Mouse (Mus musculus): ENCODE measurements around the gene Vps13d. TPM values are rescaled to one million over a fixed set of nuclear protein-coding genes. Genes with fewer than 3 reads are reported as not detected.
A peak's percentile ranks its signal among the peaks of the same experiment; 100 is the strongest.

Gene Vps13d
- polyA plus RNA-seq, 1 experiment from 2014 or later = 6.1 TPM

DNA sequence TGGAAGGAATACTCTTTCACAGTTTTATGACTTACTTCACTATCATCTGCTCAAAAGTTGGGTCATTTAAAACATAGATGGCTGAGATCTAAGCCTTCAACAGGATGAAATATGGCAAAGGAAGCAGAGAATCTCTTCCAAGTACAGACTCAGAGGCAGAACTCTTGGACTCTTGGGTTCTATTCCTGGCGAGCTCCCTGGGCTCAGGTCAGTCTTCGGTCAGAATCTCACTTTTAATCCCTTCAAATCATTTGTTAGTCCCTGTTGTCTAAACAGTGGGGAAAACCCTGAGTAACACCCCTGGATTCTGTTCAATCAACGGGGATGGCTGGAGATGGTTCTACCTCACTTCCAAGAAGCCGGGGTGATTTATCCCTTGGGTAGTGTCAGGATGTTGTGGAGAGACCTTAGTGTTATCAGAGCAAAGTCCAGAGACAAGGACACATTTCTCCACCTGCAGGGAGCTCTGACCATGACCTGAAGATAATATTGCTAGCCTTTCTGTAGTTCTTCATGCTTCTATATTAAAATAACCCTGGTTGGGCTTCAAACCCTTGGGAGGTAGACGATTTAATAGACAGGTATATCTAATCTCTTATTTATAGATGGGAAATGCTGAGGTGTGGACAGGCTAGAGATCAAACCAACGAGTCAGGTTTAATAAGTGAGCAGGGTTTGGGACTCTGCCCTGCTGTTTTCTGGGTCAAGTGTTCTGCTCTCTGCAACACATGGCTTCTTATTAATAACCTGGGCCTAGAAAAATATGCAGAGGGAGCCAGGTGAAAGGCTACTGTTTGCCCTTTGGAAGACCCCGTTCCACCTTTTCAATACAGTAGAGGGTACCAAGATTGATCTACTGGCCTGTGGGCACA, 180.8 kb downstream of the Vps13d start:
- Histone ChIP-seq H3K9me3 (no peaks in the 10 kb centered on the region), H3K4me1 (replicated peaks) (no peaks in the 10 kb centered on the region), H3K4me3 (no peak overlapping the region), H3K27me3 (ENCODE audit: insufficient read depth, poor library complexity, severe bottlenecking) (no peaks in the 10 kb centered on the region), H3K27ac (no peak overlapping the region), H3K36me3 (peaks cover 26% of the 10 kb centered on the region)
- DNase-seq (ENCODE audit: low spot score) = no peak
- 92% methylated on average over 7 of the region's 7 CpGs for WGBS

DNA sequence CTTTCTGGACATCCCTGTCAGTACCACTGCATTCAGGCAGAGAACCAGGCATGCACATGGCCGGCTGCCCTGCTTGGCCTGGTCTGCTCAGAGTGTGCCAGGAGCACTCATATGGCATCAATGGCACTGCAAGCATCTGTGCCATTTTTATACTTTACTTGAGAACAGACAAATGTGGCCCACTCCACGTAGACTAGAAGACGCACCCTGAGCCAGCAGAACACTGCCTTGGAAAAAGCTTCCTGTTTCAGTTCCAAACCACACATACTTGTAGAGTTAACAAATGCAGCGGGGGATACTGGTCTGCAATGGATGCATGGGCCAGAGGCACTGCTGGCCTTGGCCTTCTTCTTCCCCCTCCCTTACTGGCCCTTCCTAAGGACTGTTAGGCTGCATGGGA, 181.6 kb downstream of the Vps13d start:
- Histone ChIP-seq H3K27ac (no peak overlapping the region), H3K9me3 (no peaks in the 10 kb centered on the region), H3K4me1 (replicated peaks) (no peaks in the 10 kb centered on the region), H3K4me3 (no peak overlapping the region), H3K36me3 (peaks cover 25% of the 10 kb centered on the region), H3K27me3 (ENCODE audit: insufficient read depth, poor library complexity, severe bottlenecking) (no peaks in the 10 kb centered on the region)
- WGBS = 93% methylated on average over 4 of the region's 4 CpGs
- DNase-seq (ENCODE audit: low spot score) = no peak

DNA sequence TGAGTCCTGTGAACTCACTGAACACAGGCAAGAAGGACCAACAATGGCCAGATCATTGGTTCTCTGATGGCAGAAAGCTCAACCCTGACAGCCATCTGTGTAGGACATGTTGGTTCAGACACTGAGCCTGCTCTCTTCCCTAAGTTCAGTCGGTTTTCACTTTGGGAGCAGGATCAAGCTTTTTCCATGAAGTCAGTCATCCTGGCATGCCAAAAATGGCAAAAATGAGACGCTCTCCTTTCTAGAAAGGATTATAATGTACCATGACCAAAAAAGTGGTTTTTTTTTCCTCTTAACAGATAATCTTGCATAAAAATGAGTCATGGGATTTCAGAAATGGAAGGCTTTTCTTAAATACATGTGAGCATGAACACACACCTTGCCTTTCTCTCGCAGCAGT, 183.6 kb downstream of the Vps13d start:
- 93% methylated on average over 3 of the region's 3 CpGs for WGBS
- no peaks in the 10 kb centered on the region for H3K4me1 ChIP-seq (replicated peaks)
- H3K27ac ChIP-seq = no peak overlapping the region
- DNase-seq (ENCODE audit: low spot score) = no peak
- H3K27me3 ChIP-seq (ENCODE audit: insufficient read depth, poor library complexity, severe bottlenecking) = no peaks in the 10 kb centered on the region
- peaks cover 19% of the 10 kb centered on the region for H3K36me3 ChIP-seq
- H3K9me3 ChIP-seq = no peaks in the 10 kb centered on the region
- H3K4me3 ChIP-seq = no peak overlapping the region

DNA sequence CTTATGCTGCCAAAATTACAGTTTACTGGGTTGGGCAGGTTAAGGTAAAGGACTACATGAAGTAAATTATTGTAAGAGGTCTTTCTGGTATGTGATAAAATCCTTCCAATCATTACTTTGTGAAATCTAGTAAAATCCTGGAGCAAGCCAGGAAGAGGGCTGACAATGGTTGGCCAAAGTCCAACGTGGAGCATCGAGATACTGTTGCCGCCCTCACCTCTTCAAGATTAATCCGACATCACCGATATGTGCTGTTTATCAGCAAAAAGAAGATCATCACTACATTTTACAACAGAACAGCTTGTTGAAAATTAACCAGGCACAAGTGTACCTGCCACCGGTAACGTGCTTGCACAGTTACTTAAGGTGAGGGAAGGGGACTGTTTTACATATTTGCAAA, 184.9 kb downstream of the Vps13d start:
- H3K4me3 ChIP-seq = no peak overlapping the region
- WGBS = 96% methylated on average over 7 of the region's 7 CpGs
- no peak overlapping the region for H3K27ac ChIP-seq
- H3K4me1 ChIP-seq (replicated peaks) = no peaks in the 10 kb centered on the region
- no peak for DNase-seq (ENCODE audit: low spot score)
- H3K27me3 ChIP-seq (ENCODE audit: insufficient read depth, poor library complexity, severe bottlenecking) = no peaks in the 10 kb centered on the region
- H3K9me3 ChIP-seq = no peaks in the 10 kb centered on the region
- H3K36me3 ChIP-seq = peaks cover 9% of the 10 kb centered on the region

DNA sequence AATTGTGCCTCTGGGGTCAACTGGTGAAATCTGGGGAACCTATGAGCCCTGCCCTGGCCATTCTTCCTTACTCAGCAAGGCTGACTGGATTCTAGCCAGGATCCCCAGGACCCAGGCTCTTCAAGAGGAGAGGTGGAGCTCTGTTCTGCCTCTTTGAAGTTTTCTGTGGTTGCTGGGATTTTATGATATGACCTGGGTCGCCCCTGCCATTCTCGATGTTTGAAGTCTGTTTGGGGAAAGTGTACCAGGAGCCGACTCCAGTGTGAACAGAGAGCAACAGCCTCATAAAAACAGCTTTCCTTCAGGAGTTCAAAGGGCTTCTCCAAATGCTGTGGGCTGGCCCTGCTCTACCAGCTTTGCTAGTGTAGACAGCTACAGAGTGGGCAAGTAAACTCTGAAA, 185.4 kb downstream of the Vps13d start:
- Histone ChIP-seq H3K36me3 (peaks cover 4% of the 10 kb centered on the region; the same call in 1 of the 2 replicates), H3K4me3 (no peak overlapping the region), H3K9me3 (no peaks in the 10 kb centered on the region), H3K4me1 (replicated peaks) (no peaks in the 10 kb centered on the region), H3K27ac (no peak overlapping the region), H3K27me3 (ENCODE audit: insufficient read depth, poor library complexity, severe bottlenecking) (no peaks in the 10 kb centered on the region)
- no peak for DNase-seq (ENCODE audit: low spot score)
- WGBS = 79% methylated on average over 3 of the region's 3 CpGs

DNA sequence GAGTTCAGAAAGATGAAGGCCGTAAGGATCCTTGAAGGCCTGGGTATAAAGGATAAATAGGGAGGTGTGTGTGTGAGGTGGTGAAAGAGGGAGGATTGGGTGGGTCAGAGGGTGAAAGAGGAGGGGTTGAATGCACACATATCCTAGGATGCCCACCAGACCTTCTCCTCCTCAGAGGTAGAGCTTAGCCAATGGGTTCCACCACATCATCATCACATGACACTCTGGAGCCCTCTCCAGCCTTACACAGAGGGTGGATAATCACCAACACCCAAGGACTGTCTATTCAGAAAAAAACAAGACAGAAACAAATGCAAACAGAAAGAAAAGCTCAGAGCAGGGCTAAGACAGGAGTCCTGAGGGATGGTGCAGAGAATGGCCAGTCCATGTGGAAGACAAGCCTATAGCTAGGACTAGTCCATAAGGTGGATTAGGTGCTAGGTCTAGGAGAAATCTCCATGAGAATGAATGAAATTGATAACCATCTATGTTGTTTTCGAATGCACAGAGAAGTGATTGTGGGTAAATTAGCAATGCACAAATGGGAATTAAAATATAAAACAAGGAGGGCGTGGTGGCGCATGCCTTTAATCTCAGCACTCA, 188.8 kb downstream of the Vps13d start:
- no peaks in the 10 kb centered on the region for H3K9me3 ChIP-seq
- no peak for DNase-seq (ENCODE audit: low spot score)
- 95% methylated on average over 4 of the region's 4 CpGs for WGBS
- H3K27me3 ChIP-seq (ENCODE audit: insufficient read depth, poor library complexity, severe bottlenecking) = no peaks in the 10 kb centered on the region
- H3K4me3 ChIP-seq = no peak overlapping the region
- no peak overlapping the region for H3K27ac ChIP-seq
- H3K36me3 ChIP-seq = no peaks in the 10 kb centered on the region
- H3K4me1 ChIP-seq (replicated peaks) = no peaks in the 10 kb centered on the region

DNA sequence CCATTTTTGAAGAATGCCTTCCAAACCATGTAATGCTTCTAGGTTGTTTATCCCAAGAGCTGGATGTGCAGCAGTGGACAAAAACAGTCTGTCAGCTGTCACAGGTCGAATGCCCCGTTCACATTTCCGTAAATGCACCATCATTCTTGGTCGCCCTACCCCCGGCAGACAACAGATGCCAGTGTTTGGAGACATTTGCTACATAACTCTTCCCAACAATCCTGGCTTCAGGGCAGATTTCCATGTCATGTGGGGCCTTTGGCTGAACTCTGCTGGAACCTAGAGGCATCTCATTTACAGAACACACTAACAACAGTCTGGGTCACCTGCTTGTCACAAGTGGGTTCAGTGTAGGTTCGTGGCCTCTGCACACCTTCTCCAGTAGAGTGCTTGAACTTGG, 190.6 kb downstream of the Vps13d start:
- 90% methylated on average over 6 of the region's 6 CpGs for WGBS
- H3K27me3 ChIP-seq (ENCODE audit: insufficient read depth, poor library complexity, severe bottlenecking) = no peaks in the 10 kb centered on the region

DNA sequence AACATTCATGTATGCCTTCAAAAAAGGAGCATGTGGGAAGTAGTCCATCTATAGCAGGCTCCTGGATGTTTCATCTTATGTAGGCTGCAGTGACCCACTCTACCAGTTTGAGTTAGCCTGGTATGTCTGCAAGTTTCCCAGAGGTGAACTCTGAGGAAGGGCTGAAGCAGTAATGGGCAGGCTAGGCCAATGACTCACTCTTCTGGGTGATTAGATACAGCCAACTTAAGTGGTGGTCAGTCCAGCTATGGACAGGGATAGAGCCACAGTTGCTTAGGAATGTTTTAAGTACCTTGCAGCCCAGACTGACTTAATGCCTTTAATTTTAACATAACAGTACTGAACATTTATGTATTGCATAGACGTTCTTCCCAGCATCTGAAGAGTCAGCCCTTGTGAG, 192.1 kb downstream of the Vps13d start:
- DNase-seq (ENCODE audit: low spot score) = no peak
- Histone ChIP-seq H3K36me3 (no peaks in the 10 kb centered on the region), H3K4me1 (replicated peaks) (peaks cover 23% of the 10 kb centered on the region), H3K4me3 (no peak overlapping the region), H3K27ac (no peak overlapping the region), H3K9me3 (no peaks in the 10 kb centered on the region), H3K27me3 (ENCODE audit: insufficient read depth, poor library complexity, severe bottlenecking) (no peaks in the 10 kb centered on the region)
- 93% methylated on average over 1 of the region's 1 CpGs for WGBS

More for the DNA sequence above, 190.6 kb downstream of the Vps13d start:
- Histone ChIP-seq H3K36me3 (no peaks in the 10 kb centered on the region), H3K4me3 (no peak overlapping the region), H3K9me3 (no peaks in the 10 kb centered on the region), H3K4me1 (replicated peaks) (peaks cover 11% of the 10 kb centered on the region), H3K27ac (no peak overlapping the region)
- no peak for DNase-seq (ENCODE audit: low spot score)

DNA sequence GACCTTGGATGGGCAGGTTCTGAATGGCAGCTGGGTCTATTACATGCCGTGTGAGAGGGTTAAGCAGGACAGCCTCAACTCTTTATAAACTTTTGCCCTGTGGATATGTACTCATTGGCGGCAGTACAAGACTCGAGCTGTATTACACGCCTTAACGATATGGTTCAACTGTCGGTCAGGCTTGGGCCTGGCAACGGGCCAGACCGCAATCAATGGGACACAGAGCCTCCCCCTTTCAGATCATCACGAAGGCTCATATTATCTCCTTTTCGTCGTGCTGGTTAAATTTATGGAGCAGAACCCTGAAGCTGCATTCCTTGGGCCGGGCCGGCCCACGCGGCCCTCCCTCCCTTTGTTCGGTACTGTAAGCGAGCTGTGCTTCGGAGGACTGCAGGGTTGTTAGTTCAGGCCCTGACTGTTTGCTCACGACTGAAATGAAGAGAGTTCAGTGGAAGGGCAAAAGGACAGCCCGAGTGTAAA, 194.9 kb downstream of the Vps13d start:
- peaks cover 32% of the 10 kb centered on the region for H3K4me1 ChIP-seq (replicated peaks)

DNA sequence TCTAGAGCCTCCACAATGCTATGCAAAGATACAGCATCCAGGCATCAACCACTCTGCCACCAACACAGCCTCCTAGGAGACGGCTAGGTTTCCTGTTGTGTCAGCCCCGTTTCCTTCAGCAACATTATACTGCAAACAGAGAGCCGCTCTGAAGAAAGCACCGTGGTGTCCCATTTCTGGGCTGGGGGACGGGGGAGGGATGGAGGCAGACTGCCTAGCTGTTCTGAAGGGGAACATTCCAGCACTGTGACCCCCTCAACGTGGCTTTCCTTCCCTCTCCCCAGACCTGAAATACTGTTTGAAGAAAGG, 195.3 kb downstream of the Vps13d start:
- Histone ChIP-seq H3K9me3 (no peaks in the 10 kb centered on the region), H3K36me3 (no peaks in the 10 kb centered on the region), H3K27ac (peak overlapping the region; percentile 53), H3K4me1 (replicated peaks) (peaks cover 32% of the 10 kb centered on the region), H3K4me3 (no peak overlapping the region), H3K27me3 (ENCODE audit: insufficient read depth, poor library complexity, severe bottlenecking) (no peaks in the 10 kb centered on the region)
- 62% methylated on average over 6 of the region's 6 CpGs for WGBS
- no peak for DNase-seq (ENCODE audit: low spot score)

More for the DNA sequence above, 194.9 kb downstream of the Vps13d start:
- H3K36me3 ChIP-seq = no peaks in the 10 kb centered on the region
- no peak overlapping the region for H3K4me3 ChIP-seq
- H3K27ac ChIP-seq = peak overlapping the region; percentile 53
- no peaks in the 10 kb centered on the region for H3K27me3 ChIP-seq (ENCODE audit: insufficient read depth, poor library complexity, severe bottlenecking)
- DNase-seq (ENCODE audit: low spot score) = no peak
- no peaks in the 10 kb centered on the region for H3K9me3 ChIP-seq
- 77% methylated on average over 20 of the region's 20 CpGs for WGBS

DNA sequence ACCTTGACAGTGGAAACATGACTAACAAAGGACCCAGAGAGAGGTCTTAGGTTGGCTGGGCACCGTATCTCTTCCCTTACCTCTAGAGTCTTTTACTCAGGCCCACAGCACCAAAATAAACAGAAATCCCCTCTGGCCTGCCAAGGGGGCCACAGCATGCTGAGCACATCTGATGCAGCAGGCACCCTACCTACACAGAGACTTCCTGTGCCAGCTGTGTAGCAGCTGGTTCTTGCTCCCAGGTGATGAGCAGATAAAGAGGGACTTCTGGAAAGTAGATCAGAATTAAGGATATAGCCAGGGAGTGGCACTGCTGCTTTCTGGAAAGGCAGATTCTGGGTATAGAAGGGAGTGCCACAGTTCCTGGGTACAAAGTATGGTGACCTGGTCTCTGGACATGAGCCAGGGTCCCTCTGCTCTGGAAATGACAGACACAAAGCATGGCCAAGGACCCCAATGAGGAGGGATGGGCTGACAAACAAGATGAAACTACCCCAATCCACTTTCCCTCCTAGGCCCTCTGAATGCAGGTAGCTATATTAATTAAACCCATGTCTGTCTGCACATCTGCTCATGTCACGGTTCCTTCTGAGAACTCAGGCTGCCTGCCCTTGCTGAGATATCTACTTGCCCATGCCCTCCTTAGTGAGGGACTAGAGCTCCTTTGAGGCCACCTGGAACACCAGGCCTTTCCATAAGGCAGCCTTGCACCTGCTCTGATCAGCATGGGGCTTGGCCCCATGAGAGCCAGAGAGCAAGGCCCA, 195.8 kb downstream of the Vps13d start:
- 91% methylated on average over 2 of the region's 2 CpGs for WGBS
- H3K36me3 ChIP-seq = no peaks in the 10 kb centered on the region

DNA sequence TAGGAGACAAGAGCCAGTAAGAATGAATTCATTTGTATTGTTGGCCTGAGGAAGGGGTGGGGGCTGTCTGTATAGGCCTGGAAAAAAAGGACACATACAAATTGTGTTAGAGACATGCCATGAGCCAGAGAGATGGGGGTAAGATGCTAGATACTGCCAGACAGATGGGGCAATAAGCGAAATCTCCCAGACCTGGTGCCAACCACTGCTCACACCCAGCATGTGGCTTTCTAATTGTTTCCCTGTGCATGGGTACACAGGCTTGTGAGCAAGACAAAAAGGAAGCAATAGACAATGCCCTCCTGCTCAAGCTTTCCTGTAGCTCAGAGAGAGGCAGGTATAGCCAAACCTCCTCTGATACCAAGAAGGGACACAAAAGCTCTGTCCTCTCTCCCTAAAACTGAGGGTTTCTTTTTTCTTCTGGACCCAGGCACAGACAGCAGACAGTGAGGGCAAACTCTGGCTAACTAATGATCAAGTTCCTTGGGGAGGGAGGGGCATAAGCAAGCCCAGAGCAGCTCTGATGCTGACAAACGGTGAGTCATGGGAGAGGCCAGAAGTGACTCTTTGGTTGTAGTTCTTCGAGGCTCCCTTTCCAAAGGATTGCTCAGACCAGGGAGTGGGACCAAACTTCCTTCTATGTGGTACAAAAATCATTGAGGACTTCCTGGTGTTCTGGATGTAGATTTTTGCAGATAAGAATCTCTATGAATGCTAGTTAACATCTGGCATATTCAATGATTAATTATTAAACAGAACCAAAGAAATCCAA, 196.7 kb downstream of the Vps13d start:
- Histone ChIP-seq H3K4me3 (no peak overlapping the region), H3K4me1 (replicated peaks) (peaks cover 39% of the 10 kb centered on the region), H3K27ac (no peak overlapping the region), H3K36me3 (no peaks in the 10 kb centered on the region), H3K9me3 (no peaks in the 10 kb centered on the region), H3K27me3 (ENCODE audit: insufficient read depth, poor library complexity, severe bottlenecking) (no peaks in the 10 kb centered on the region)
- 79% methylated on average over 3 of the region's 3 CpGs for WGBS
- no peak for DNase-seq (ENCODE audit: low spot score)

More for the DNA sequence above, 195.8 kb downstream of the Vps13d start:
- H3K4me3 ChIP-seq = no peak overlapping the region
- H3K9me3 ChIP-seq = no peaks in the 10 kb centered on the region
- H3K4me1 ChIP-seq (replicated peaks) = peaks cover 32% of the 10 kb centered on the region
- H3K27ac ChIP-seq = peak overlapping the region; percentile 53
- no peaks in the 10 kb centered on the region for H3K27me3 ChIP-seq (ENCODE audit: insufficient read depth, poor library complexity, severe bottlenecking)
- no peak for DNase-seq (ENCODE audit: low spot score)

Data from hindbrain, embryonic 10.5 days (tissue).